Mouse (Mus musculus) megakaryocyte, embryonic 14.5 days (primary cell): Measurements from ENCODE around the gene Lama2.

Source experiments
- FLI1 ChIP-seq: IDR thresholded peaks from 2 replicates; pipeline ENCODE4 v1.6.1; 2012; ENCODE audit warnings: low read length, inconsistent platforms, mixed read lengths
- GATA1 ChIP-seq: IDR thresholded peaks from 3 replicates; pipeline ENCODE4 v1.6.1; 2012; ENCODE audit warnings: mixed read lengths, low read length, inconsistent platforms, borderline replicate concordance

GRCm38 (mm10) chr10:26939549-26939948, 680.0 kb downstream of the Lama2 start:
- TF ChIP-seq GATA1 (no peak), FLI1 (no peak)
